Mouse (Mus musculus) left cerebral cortex, postnatal 14 days (tissue): ENCODE data around the gene H2afj. TPM values are rescaled to one million over a fixed set of nuclear protein-coding genes. Genes with fewer than 3 reads are reported as not detected.

ENCODE experiments used
- microRNA-seq, 2 experiments: library from miRNA; unstranded; fragments of <30 nt; microRNA quantifications; one replicate each; pipeline ENCODE4 v1.2.0; 2022
- total RNA-seq, 2 experiments: library from RNA; stranded (reverse); gene quantifications; 2 replicates each; pipeline ENCODE4 v1.2.3; 2021

Gene H2afj
- total RNA-seq, 2 experiments from 2014 or later, result 65.7 to 66.8 TPM

Small RNAs within 50 kb of the gene (microRNA-seq; reads per million reads assigned to microRNA genes)
- gene Gm44364, result 0 reads per million in 2 experiments

Other genes starting within 250 kb of the H2afj start
- under 1 TPM; 0.33 to 0.47 TPM for gene Plbd1, start 146.3 kb upstream of the H2afj start, total RNA-seq
- under 1 TPM; 0.42 to 0.57 TPM for gene Gucy2c, start 26.5 kb upstream of the H2afj start, total RNA-seq
- gene Hist4h4, start 3.8 kb upstream of the H2afj start, total RNA-seq, result 10 to 100 TPM in 1 of 2 experiments, 1 to 10 TPM in 1; 7.9 to 10.4 TPM
- gene BC049715, start 19.4 kb downstream of the H2afj start, total RNA-seq, result 1 to 10 TPM; 2.7 to 4.8 TPM
- gene Wbp11, start 20.0 kb downstream of the H2afj start, total RNA-seq, result 100 to 1,000 TPM; 120 to 128 TPM
- 1 to 10 TPM; 2.1 to 4.2 TPM for gene Smco3, start 27.2 kb downstream of the H2afj start, total RNA-seq
- gene Art4, start 49.5 kb downstream of the H2afj start, total RNA-seq, result under 1 TPM in 1 of 2 experiments, not detected in 1; 0.21 TPM
- 10 to 100 TPM; 44.9 to 54.4 TPM for gene Mgp, start 67.6 kb downstream of the H2afj start, total RNA-seq
- gene Erp27, start 113.9 kb downstream of the H2afj start, total RNA-seq, result under 1 TPM; 0.34 to 0.81 TPM
- 1 to 10 TPM; 1.3 to 1.6 TPM for gene Pde6h, start 115.6 kb downstream of the H2afj start, total RNA-seq
- gene Arhgdib, start 133.7 kb downstream of the H2afj start, total RNA-seq, result 10 to 100 TPM; 16.6 to 17.0 TPM